Mouse (Mus musculus): ENCODE measurements around the gene Sox4. TPM values are rescaled to one million over a fixed set of nuclear protein-coding genes. Genes with fewer than 3 reads are reported as not detected.

Gene Sox4
- polyA plus RNA-seq, 1 experiment from 2014 or later: 17.1 TPM

DNA sequence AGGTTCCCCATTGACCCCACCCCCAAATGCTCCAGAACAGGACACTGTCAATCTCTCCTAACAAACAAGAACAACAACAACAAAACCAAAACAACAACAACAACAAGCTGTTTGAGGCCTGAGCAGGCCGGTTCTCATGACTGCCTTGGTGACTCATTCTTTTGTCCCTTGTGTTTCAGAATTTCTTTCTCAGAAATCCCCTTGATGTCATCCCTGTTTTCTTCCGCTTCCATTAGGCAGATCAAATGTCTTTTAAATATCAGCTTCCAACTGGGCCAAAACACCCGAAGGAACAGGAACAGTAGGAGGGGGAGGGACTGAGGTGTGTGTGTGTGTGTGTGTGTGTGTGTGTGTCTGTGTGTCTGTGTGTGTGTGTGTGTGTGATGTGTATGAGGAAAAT lies 21.7 kb downstream of the Sox4 start:
- no peak overlapping the region for H3K4me2 ChIP-seq
- H3K4me3 ChIP-seq (ENCODE audit: low read depth, low read length): no peak overlapping the region
- no peaks in the 10 kb centered on the region for H3K4me1 ChIP-seq (replicated peaks; ENCODE audit: control insufficient read depth, insufficient read depth, low read length)
- H3K27ac ChIP-seq (ENCODE audit: low read depth, low read length): no peak overlapping the region
- ATAC-seq (replicated peaks; ENCODE audit: low FRiP score) (no peak), DNase-seq (ENCODE audit: low spot score) (no peak)
- WGBS: 64% methylated on average over 3 of the region's 3 CpGs
- no peaks in the 10 kb centered on the region for H3K36me3 ChIP-seq (ENCODE audit: control insufficient read depth, insufficient read depth, low read length)
- H3K9me3 ChIP-seq (ENCODE audit: control insufficient read depth, low read length): no peaks in the 10 kb centered on the region
- H3K9ac ChIP-seq (ENCODE audit: low read depth, low read length): no peak overlapping the region
- H3K27me3 ChIP-seq (replicated peaks; ENCODE audit: control insufficient read depth, insufficient read depth, low read length): no peaks in the 10 kb centered on the region; the same call in 1 of the 2 replicates

DNA sequence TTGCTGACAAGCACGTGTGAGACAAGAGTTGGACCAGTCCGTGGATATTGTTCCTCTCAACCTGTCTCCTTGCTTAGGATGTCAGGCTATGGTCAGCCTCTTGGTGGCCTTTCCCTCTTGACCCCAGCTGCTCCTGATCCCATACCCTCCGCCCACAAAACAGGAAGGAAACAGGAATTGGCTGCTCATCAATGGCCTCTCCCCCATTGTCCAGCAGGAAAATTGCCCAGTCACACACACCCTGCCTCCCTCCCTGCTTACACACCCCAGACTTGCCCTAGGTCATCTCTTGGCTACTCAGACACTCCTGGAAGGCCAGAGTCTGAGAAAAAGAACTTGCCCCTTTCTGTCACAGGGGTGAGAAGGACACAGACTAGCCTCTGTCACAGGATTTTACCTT lies 22.2 kb downstream of the Sox4 start:
- WGBS: 67% methylated on average over 3 of the region's 3 CpGs
- Histone ChIP-seq H3K4me2 (no peak overlapping the region), H3K9ac (ENCODE audit: low read depth, low read length) (no peak overlapping the region), H3K27ac (ENCODE audit: low read depth, low read length) (no peak overlapping the region), H3K27me3 (replicated peaks; ENCODE audit: control insufficient read depth, insufficient read depth, low read length) (no peaks in the 10 kb centered on the region; the same call in 1 of the 2 replicates), H3K9me3 (ENCODE audit: control insufficient read depth, low read length) (no peaks in the 10 kb centered on the region), H3K4me3 (ENCODE audit: low read depth, low read length) (no peak overlapping the region), H3K36me3 (ENCODE audit: control insufficient read depth, insufficient read depth, low read length) (no peaks in the 10 kb centered on the region), H3K4me1 (replicated peaks; ENCODE audit: control insufficient read depth, insufficient read depth, low read length) (no peaks in the 10 kb centered on the region)
- DNase-seq (ENCODE audit: low spot score) (no peak), ATAC-seq (replicated peaks; ENCODE audit: low FRiP score) (no peak)

DNA sequence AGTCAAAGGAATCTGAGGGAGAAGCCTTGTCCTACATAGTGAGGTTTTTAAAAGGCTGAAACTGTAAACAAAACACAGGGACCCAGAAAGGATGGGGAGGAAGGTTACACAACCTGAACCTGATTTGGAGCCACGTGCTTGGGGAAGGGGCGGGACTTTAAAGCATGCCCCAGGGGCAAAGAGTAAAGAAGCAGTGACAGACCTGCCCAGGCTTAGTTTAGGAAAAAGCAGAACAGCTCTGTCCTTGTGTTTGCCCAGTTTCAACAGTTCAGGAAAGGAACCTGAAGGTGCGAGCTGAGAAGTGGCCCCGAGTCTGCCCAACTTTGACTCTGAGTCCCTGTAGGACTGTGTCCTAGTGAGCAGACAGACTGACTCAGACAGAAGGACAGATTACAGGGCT lies 23.1 kb downstream of the Sox4 start:
- no peaks in the 10 kb centered on the region for H3K4me1 ChIP-seq (replicated peaks; ENCODE audit: control insufficient read depth, insufficient read depth, low read length)
- no peaks in the 10 kb centered on the region for H3K36me3 ChIP-seq (ENCODE audit: control insufficient read depth, insufficient read depth, low read length)
- DNase-seq (ENCODE audit: low spot score) (no peak), ATAC-seq (replicated peaks; ENCODE audit: low FRiP score) (no peak)
- H3K27me3 ChIP-seq (replicated peaks; ENCODE audit: control insufficient read depth, insufficient read depth, low read length): no peaks in the 10 kb centered on the region; the same call in 1 of the 2 replicates
- H3K4me3 ChIP-seq (ENCODE audit: low read depth, low read length): no peak overlapping the region
- WGBS: 64% methylated on average over 4 of the region's 4 CpGs
- no peaks in the 10 kb centered on the region for H3K9me3 ChIP-seq (ENCODE audit: control insufficient read depth, low read length)
- H3K27ac ChIP-seq (ENCODE audit: low read depth, low read length): no peak overlapping the region
- H3K9ac ChIP-seq (ENCODE audit: low read depth, low read length): no peak overlapping the region
- no peak overlapping the region for H3K4me2 ChIP-seq

DNA sequence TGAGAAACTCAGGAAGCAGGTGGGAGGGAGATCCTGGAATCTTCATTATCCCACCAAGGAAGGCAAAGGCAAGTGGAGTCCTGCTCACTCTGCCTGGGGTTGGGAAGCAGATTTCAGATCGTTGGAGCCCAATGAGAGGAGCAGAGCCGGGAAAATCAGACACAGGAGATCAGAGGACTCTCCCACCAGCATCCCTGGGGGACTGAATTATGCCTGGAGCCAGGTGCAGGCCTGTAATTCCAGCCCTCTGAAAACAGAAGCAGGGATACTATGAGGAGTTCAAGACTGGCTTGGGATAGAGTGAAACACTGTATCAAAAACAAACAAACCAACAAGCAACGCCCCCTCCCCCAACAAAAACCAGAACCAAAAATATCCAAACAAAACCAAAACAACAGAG lies 23.6 kb downstream of the Sox4 start:
- H3K27me3 ChIP-seq (replicated peaks; ENCODE audit: control insufficient read depth, insufficient read depth, low read length): no peaks in the 10 kb centered on the region; the same call in 1 of the 2 replicates
- H3K9me3 ChIP-seq (ENCODE audit: control insufficient read depth, low read length): no peaks in the 10 kb centered on the region
- H3K27ac ChIP-seq (ENCODE audit: low read depth, low read length): no peak overlapping the region
- H3K4me3 ChIP-seq (ENCODE audit: low read depth, low read length): no peak overlapping the region
- H3K36me3 ChIP-seq (ENCODE audit: control insufficient read depth, insufficient read depth, low read length): no peaks in the 10 kb centered on the region
- H3K4me1 ChIP-seq (replicated peaks; ENCODE audit: control insufficient read depth, insufficient read depth, low read length): no peaks in the 10 kb centered on the region
- H3K4me2 ChIP-seq: no peak overlapping the region
- DNase-seq (ENCODE audit: low spot score) (no peak), ATAC-seq (replicated peaks; ENCODE audit: low FRiP score) (no peak)
- no peak overlapping the region for H3K9ac ChIP-seq (ENCODE audit: low read depth, low read length)
- 52% methylated on average over 3 of the region's 3 CpGs for WGBS

DNA sequence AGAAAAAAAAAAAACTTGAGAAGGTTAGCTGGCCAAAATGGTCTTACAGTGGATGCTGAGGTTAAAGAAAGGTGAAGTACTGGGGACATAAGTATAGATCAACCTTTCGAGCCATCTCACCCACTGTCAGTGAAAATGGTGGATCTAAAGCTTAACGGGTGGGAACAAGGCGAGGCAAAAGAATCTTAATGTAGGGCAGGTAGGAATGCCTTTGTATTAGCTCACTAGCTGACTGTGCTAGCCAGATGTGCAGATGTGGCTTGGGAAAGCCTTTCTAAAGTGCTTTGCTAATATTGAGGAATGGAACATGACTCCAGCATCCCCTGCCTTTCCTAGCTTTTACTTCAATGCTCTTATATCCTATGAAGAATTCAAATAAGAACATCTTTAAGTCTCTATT lies 30.4 kb downstream of the Sox4 start:
- Histone ChIP-seq H3K36me3 (ENCODE audit: control insufficient read depth, insufficient read depth, low read length) (no peaks in the 10 kb centered on the region), H3K9me3 (ENCODE audit: control insufficient read depth, low read length) (no peaks in the 10 kb centered on the region), H3K4me1 (replicated peaks; ENCODE audit: control insufficient read depth, insufficient read depth, low read length) (no peaks in the 10 kb centered on the region), H3K4me3 (ENCODE audit: low read depth, low read length) (no peak overlapping the region), H3K9ac (ENCODE audit: low read depth, low read length) (no peak overlapping the region), H3K27me3 (replicated peaks; ENCODE audit: control insufficient read depth, insufficient read depth, low read length) (no peaks in the 10 kb centered on the region; the same call in 1 of the 2 replicates), H3K4me2 (no peak overlapping the region), H3K27ac (ENCODE audit: low read depth, low read length) (no peak overlapping the region)
- 91% methylated on average over 3 of the region's 3 CpGs for WGBS
- ATAC-seq (replicated peaks; ENCODE audit: low FRiP score) (no peak), DNase-seq (ENCODE audit: low spot score) (no peak)

DNA sequence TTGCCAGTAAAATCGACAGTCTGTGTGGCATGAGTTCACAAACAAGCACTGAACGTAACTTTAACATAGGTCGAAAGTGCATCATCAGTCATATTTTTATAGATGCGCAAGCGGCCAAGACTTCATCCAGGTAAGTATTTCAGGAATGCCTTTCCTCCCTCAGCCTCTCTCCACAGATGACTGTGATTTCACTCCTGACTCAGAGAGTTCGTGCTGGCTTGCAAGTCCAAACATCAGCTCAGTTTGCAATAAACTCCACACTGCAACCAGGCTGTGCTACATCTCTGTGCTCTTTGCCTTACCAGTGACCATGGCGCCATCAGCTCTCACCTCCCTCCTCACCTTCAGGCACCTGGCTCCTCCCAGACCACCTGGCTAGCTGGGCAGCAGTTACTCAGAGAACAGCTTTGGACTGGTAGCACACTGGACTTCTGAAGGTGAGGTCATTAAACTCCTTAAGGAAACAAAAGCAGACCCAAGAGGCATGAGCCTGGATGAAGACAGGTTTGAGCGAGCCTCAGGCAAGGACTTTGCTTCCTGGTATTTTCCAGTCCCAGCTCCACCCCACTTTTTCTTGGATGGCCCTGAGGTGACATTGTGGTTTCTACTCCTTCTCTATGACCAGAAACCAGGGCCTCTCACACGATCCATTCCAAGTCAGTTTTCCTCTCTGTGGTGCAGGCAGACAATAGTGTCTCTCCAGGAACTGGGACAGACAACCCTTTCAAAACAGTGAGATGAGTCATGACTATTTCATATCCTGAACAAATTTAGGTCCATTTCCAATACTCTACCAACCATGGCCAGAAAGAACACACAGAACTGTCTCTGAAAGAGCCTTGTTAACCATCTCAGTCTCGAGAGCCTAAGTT lies 35.9 kb downstream of the Sox4 start:
- ATAC-seq (replicated peaks; ENCODE audit: low FRiP score) (no peak), DNase-seq (ENCODE audit: low spot score) (no peak)
- H3K4me1 ChIP-seq (replicated peaks; ENCODE audit: control insufficient read depth, insufficient read depth, low read length): no peaks in the 10 kb centered on the region
- H3K9ac ChIP-seq (ENCODE audit: low read depth, low read length): no peak overlapping the region
- H3K27me3 ChIP-seq (replicated peaks; ENCODE audit: control insufficient read depth, insufficient read depth, low read length): no peaks in the 10 kb centered on the region
- no peaks in the 10 kb centered on the region for H3K36me3 ChIP-seq (ENCODE audit: control insufficient read depth, insufficient read depth, low read length)
- 75% methylated on average over 10 of the region's 10 CpGs for WGBS
- no peak overlapping the region for H3K27ac ChIP-seq (ENCODE audit: low read depth, low read length)
- H3K4me3 ChIP-seq (ENCODE audit: low read depth, low read length): no peak overlapping the region
- no peak overlapping the region for H3K4me2 ChIP-seq
- no peaks in the 10 kb centered on the region for H3K9me3 ChIP-seq (ENCODE audit: control insufficient read depth, low read length)

DNA sequence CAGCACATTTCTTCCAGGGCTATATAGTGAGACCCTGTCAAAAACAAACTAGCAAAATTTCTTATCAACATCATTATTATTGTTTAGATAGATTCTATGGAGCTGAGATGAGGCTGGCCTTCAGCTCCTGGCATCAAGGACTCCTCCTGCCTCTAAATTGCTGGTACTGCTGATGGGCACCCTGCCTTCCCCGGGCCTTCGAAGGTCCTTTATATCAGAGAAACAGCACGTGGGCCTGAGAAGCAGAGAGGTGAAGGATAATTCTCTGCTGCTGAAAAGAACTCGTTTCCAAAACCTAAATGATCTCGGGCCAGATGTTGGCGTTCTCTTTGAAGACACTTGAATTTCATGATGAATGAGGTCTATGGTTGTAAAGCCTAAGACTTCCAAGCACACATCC lies 39.9 kb downstream of the Sox4 start:
- Histone ChIP-seq H3K27me3 (replicated peaks; ENCODE audit: control insufficient read depth, insufficient read depth, low read length) (no peaks in the 10 kb centered on the region), H3K36me3 (ENCODE audit: control insufficient read depth, insufficient read depth, low read length) (no peaks in the 10 kb centered on the region), H3K4me2 (no peak overlapping the region), H3K4me1 (replicated peaks; ENCODE audit: control insufficient read depth, insufficient read depth, low read length) (no peaks in the 10 kb centered on the region), H3K4me3 (ENCODE audit: low read depth, low read length) (no peak overlapping the region), H3K9me3 (ENCODE audit: control insufficient read depth, low read length) (no peaks in the 10 kb centered on the region), H3K27ac (ENCODE audit: low read depth, low read length) (no peak overlapping the region), H3K9ac (ENCODE audit: low read depth, low read length) (no peak overlapping the region)
- DNase-seq (ENCODE audit: low spot score) (no peak), ATAC-seq (replicated peaks; ENCODE audit: low FRiP score) (no peak)
- WGBS: 72% methylated on average over 6 of the region's 6 CpGs

DNA sequence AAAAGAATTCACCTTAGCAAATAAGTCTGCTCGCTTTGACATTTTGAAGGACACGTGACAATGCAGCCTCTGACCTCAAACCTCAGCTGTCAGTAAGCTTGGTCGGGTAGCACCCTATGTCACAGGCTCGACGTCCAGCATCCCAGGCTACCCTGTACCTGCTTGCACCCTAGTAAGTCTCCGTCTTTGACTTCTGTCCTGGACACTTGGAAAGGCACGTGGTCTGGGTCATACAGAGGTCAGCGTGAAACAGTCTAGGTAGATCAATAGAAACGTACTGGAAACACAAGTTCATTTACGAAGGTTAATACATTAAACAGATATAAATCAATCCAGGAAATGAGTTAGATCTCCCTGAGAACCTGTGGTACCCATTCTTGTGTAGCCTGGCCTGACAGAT lies 46.5 kb downstream of the Sox4 start:
- ATAC-seq (replicated peaks; ENCODE audit: low FRiP score): no peak
- WGBS: 78% methylated on average over 10 of the region's 10 CpGs
- H3K9me3 ChIP-seq (ENCODE audit: control insufficient read depth, low read length): no peaks in the 10 kb centered on the region
- H3K4me2 ChIP-seq: no peak overlapping the region
- H3K27me3 ChIP-seq (replicated peaks; ENCODE audit: control insufficient read depth, insufficient read depth, low read length): no peaks in the 10 kb centered on the region
- no peak overlapping the region for H3K4me3 ChIP-seq (ENCODE audit: low read depth, low read length)
- no peaks in the 10 kb centered on the region for H3K36me3 ChIP-seq (ENCODE audit: control insufficient read depth, insufficient read depth, low read length)
- H3K4me1 ChIP-seq (replicated peaks; ENCODE audit: control insufficient read depth, insufficient read depth, low read length): no peaks in the 10 kb centered on the region
- no peak overlapping the region for H3K27ac ChIP-seq (ENCODE audit: low read depth, low read length)
- no peak overlapping the region for H3K9ac ChIP-seq (ENCODE audit: low read depth, low read length)
- no peak for DNase-seq (ENCODE audit: low spot score)

Data from liver, embryonic 11.5 days (tissue).